Mouse (Mus musculus) spleen, postnatal 4 days (tissue): ENCODE results near the gene Gm904.
"Not testable (repeated sequence)": the region's sequence is repeated elsewhere in the genome, so short reads cannot be mapped to it uniquely, and the experiment has no call there.

Experiments used
- DNase-seq, 2 experiments: peaks; one replicate each; pipeline ENCODE4 v3.0.0; 2022; ENCODE audit warnings: low spot score in 2 of 2

Gm904 gene

DNA sequence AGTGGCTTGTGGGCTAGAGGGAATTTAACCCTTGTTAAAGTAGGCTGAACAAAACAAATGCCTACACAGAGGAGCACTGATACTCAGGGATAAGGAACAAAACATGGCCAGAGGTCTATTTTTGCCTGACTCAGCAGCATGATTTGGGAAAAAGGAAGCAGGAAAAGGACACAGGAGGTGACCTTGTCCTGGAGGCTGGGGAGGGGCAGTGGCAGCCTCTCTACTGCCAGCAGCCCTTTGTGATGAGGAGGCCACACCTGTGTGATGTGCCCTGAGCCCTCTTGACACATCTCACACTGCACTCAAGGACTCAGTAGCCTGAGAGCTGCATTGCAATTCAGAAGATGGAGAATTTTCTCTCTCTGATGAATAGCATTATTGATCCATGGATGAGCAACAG, at the start of gene Gm904:
TSS of gene Gm904 (plus strand) at position 301 of the 400 bp plus-strand sequence.
- DNase-seq = not testable (repeated sequence)

DNA sequence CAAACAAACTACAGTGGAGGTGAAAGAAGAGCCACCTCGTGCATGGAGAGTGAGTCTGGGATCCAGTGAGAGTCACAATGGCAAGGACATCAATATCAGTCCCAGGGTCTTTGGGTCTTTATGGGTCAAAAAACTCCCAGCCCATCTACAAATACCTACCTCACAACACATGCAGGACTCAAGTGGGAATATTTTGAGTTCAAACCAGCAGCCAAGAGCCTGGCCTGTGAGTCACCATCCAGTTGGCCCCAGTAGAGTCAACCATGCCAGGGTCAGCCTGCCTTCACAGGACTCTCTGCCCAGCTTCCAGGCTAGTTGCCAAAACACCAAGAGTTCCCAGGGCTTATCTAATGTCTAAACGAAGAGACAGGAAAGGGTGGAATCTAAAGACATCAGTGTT, 5.7 kb downstream of the Gm904 start:
- DNase-seq = not testable (repeated sequence)
